Mouse (Mus musculus): ENCODE measurements around the gene Gpr37l1.

Gpr37l1 gene

GRCm38 (mm10) chr1:135181880-135182623 lies 14.6 kb upstream of the Gpr37l1 start:
- DNase-seq (ENCODE audit: low read depth, low spot score) = no peak

DNA sequence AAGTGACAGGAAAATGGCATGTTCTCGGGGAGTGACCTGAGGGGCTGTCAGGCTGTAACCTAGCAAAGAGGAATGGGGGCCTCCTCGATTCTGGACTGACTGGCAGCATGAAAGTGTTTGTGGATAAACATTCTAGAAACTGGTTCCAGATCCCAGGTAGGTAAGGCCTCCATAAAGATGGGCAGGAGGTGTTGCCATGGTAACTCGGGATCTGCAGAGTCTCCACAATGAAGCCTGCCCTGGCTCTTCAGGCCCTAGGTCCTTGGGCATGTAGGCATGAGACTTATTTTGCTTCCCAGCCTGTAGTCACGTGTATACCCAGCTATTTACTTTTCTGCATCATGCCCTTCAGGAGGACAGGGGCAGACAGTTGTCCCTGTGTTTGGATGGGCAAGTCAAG lies 13.8 kb upstream of the Gpr37l1 start:
- DNase-seq (ENCODE audit: low read depth, low spot score) = peak; percentile 55

DNA sequence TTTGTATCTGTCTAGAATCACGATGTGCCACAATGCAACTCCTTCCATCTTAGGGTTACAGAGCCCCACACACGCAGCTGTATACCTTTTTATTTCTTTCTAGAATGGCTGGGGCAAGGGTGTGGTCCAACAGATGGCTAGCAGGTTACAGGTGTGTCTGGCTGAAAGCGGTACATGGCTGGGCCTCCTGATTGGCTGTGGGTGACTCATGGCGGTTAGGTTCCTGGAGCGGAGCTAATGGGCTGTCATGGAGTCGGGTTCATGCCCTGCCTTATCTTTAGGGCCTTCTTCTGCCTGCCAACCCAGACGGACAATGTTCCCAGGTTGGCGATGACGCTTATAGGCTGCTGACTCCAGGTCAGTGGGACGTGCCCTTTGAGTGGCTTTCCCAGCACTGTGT lies 13.3 kb upstream of the Gpr37l1 start:
- no peak for DNase-seq (ENCODE audit: low read depth, low spot score)

GRCm38 (mm10) chr1:135178863-135179262 lies 11.4 kb upstream of the Gpr37l1 start:
- DNase-seq (ENCODE audit: low read depth, low spot score) = no peak

DNA sequence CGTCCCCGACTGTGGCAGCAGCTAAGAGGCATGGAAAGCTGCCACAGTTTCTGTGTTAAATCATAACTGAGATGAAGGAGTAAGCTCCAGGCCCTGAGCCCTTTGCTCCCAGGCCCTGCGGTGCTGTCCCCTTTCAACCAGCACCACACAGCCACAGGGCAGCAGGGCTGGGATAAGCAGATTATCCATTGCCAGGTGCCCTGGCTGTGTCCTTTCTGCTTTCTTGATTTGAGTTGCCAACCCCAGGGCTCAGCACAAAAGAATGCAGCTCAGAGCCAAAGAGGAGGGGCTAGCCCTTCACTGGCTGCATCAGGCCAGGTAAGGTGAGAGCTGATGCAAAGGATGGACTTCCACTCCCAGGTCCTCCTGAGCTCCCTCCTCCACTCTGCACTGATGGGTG lies 10.2 kb upstream of the Gpr37l1 start:
- DNase-seq (ENCODE audit: low read depth, low spot score) = no peak

- DNase-seq (ENCODE audit: low read depth, low spot score) = no peak
Observed at GRCm38 (mm10) chr1:135175176-135175575, 7.7 kb upstream of the Gpr37l1 start.

GRCm38 (mm10) chr1:135173311-135173710 lies 5.8 kb upstream of the Gpr37l1 start:
- DNase-seq (ENCODE audit: low read depth, low spot score) = no peak

GRCm38 (mm10) chr1:135171984-135172383 lies 4.5 kb upstream of the Gpr37l1 start:
- peak; percentile 84 for DNase-seq (ENCODE audit: low read depth, low spot score)

DNA sequence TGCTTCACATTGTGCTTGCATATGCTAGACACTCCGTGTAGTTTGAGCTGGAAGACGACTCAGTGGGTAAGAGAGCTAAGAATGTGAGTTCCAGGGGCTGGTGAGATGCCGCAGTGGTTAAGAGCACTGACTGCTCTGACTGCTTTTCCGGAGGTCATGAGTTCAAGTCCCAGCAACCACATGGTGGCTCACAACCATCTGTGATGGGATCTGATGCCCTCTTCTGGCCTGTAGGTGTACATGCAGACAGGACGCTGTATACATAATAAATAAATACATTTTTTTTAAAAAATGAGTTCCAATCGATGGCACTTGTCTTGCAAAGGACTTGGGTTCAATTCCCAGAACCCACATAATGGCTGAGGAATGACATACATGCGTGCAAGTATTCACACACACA lies 3.7 kb upstream of the Gpr37l1 start:
- no peak for DNase-seq (ENCODE audit: low read depth, low spot score)

DNA sequence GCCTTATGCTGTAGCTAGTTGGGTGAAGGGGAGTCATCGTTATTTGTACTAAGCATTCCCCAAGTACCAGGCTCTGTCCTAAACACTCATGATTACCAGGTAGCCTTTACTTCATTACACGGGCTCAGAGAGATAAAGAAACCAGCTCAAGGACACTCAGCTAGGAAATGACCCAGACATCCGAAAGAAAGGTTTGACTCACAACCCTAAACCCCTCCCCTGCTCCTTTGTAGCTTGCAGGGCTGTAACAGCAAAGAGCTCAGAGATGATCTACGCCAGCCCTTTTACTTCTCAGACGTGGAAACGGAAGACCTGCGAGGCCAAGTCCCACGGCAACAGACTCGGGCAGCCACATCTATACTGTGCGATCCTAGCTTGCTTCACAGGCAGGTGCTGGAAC lies 2.8 kb upstream of the Gpr37l1 start:
- peak; percentile 31 for DNase-seq (ENCODE audit: low read depth, low spot score)

DNA sequence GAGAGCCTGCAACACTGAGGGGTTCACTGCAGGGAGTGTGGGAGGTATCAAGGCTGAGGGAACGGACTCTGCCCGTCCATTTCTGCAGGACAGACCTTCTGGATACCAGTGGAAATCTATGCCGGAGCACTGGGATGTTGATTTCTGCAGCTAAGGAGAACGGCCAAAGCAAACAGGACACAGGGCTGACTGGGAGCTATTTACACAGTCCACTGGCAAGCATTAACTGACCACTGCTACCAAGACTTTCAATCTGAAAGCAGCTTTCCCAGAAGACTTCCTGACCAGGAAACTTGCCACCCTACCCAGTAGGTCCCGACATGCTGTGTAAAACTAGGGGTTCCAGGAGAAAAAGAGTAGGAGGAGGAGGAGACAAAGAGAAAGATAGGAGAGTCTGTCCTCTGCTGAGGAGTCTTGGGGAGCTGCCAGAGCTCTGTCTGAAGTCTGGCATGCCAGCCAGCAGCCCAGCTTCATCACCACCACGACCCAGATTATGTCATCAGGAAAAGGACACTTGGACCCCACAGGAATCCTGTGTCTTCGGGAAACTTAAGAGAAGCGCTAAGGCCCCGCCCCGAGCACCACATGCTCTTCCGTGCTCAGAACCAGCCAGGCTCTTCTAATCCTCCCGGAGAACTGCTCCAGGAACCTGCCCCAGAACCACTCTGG lies 2.2 kb upstream of the Gpr37l1 start:
- no peak for DNase-seq (ENCODE audit: low read depth, low spot score)

DNA sequence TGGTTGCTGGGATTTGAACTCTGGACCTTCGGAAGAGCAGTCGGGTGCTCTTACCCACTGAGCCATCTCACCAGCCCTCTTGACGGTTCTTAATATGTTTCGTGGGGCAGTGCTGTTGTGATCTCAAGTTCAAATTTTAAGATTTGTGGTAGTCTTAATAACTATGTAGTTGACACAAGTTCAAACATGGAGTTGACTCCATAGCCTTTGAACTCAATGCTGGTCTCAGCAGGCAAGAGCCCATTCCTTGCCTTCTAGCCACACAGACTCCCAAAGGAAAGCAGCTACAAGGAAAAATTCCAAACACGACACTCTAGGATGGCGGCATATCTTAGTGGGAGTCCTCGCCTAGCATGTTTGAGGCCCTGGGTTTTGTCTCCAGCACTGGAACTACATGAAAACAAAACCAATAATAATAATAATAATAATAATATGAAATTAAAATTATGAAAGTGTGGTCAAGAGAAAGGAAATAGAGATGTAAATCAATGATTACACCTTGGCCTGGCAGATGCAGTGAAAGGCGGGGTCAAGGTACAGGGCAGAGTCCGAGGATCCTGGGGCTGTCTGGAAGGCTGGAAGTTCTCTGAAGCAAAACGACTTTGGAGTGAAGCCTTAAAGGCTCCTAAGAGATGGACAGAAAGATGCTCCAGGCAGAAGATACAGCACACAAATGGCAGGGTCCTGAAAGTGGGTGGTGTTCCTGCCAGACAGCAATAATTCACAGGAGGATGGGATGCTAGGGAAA lies 1.1 kb upstream of the Gpr37l1 start:
- no peak for DNase-seq (ENCODE audit: low read depth, low spot score)

GRCm38 (mm10) chr1:135162720-135163119 lies 4.8 kb downstream of the Gpr37l1 start:
- DNase-seq (ENCODE audit: low read depth, low spot score) = no peak

- no peak for DNase-seq (ENCODE audit: low read depth, low spot score)
Observed at GRCm38 (mm10) chr1:135160411-135161050, 7.0 kb downstream of the Gpr37l1 start.

GRCm38 (mm10) chr1:135159556-135160123 lies 7.8 kb downstream of the Gpr37l1 start:
- no peak for DNase-seq (ENCODE audit: low read depth, low spot score)

- DNase-seq (ENCODE audit: low read depth, low spot score) = no peak
Observed at GRCm38 (mm10) chr1:135159074-135159473, 8.4 kb downstream of the Gpr37l1 start.

DNA sequence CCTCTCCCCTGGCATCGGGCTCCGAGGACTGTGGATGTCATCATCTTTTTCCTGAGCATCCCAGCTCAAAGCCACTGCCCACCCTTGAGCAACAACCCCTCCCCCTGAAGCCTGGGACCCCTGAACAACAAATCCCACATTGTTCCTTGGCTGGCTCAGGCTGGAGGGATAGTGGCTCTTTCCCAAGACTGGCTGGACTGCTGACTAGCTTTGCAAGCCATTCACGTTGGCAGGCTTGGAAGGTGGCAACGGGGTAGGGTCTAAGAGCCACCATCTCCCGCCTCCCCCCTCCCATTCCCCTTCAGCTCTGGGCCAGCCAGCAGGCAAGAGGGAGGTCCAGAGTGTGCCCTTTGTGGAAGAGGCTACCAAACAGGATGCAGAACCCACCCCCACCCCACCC lies 8.8 kb downstream of the Gpr37l1 start:
- DNase-seq (ENCODE audit: low read depth, low spot score) = no peak

DNA sequence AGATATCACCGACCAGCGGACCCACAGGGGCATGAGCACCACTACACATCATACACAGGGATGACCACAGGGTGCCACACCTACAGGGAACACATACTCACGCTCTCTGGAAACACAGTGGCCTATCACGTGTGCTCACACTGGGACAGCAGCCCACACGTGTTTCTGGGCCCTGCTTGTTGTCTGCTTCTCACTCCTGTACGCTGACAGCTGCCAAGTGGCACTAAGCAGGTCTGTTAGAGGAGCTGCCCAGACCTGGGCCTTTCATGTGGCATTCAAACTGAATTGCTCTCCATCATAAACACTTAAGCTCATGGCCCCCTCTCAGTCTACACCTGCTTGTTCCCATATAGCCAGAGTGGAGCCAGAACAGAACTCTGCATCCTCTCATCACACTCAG lies 11.2 kb downstream of the Gpr37l1 start:
- no peak for DNase-seq (ENCODE audit: low read depth, low spot score)

GRCm38 (mm10) chr1:135154411-135154959 lies 13.0 kb downstream of the Gpr37l1 start:
- peak; percentile 94 for DNase-seq (ENCODE audit: low read depth, low spot score)

DNA sequence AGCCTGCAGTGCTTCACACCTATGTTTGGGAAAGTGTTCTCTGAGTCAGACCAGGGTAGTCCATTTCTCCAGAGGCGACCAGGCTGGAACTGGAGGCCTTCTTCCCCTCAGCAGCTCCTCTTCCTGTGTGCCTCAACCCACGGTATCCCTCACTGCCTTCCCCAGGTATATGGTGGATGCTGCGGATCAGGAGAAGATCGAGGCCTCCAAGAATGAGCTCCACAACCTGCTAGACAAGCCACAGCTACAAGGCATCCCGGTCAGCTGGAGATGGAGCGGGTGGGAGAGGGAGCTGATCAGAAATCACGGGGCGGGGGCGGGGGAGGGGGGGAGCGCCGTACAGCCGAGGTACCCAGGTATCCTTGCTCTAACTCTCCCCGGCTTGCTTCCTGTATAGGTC lies 13.5 kb downstream of the Gpr37l1 start:
- peak; percentile 25 for DNase-seq (ENCODE audit: low read depth, low spot score)

DNA sequence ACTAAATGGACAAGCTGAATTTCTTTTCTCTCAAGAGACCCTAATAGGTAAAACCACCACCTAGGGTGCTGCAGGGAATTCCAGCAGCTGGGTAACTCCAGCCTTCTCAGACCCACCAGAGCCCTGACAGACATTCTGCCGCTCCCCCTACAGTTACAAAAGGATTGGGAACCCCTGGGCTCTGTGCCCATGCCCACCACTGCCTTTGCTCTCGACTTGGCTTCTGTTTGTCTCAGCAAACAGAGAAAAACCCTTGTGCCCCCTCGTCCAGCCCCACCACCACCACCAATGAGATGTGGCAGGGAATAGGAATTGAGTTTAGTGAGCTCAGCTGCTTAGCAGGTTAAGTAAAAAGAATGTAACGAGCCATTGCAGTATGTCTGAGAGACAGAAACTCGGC lies 18.5 kb downstream of the Gpr37l1 start:
- DNase-seq (ENCODE audit: low read depth, low spot score) = no peak

Data from R1 (cell line).